Mouse (Mus musculus) E14TG2a.4 (cell line): Measurements from ENCODE around the gene Myh6.

Source experiments
- H3K27me3 ChIP-seq: 2 replicates; pipeline ENCODE4 v1.6.1; 2014; ENCODE audit warnings: low read length, control low read depth; ENCODE audit not compliant: insufficient read depth
- H3K36me3 ChIP-seq: 2 replicates; pipeline ENCODE4 v1.6.1; 2014; ENCODE audit warnings: low read length, control low read depth; ENCODE audit not compliant: insufficient read depth
- H3K4me1 ChIP-seq: replicated peaks from 2 replicates; pipeline ENCODE4 v1.6.1; 2014; ENCODE audit warnings: low read depth, low read length, control low read depth
- H3K4me3 ChIP-seq: replicated peaks from 2 replicates; pipeline ENCODE4 v1.5.1; 2014; ENCODE audit warnings: mild to moderate bottlenecking, low read length
- H3K9me3 ChIP-seq: 2 replicates; pipeline ENCODE4 v1.6.1; 2014; ENCODE audit warnings: low read length, control low read depth
- CTCF ChIP-seq: conservative IDR thresholded peaks from 2 replicates; pipeline ENCODE4 v1.5.1; 2014; ENCODE audit warnings: low read length
- NANOG ChIP-seq: IDR thresholded peaks from 2 replicates; pipeline ENCODE4 v1.6.1; 2014; ENCODE audit warnings: borderline replicate concordance, low read length, mixed read lengths
- POU5F1 ChIP-seq: IDR thresholded peaks from 2 replicates; pipeline ENCODE4 v1.6.1; 2014; ENCODE audit warnings: low read length, borderline replicate concordance

Gene Myh6

GRCm38 (mm10) chr14:54998680-54999079 lies 32.0 kb upstream of the Myh6 start:
- TF ChIP-seq NANOG, result no peak
- no peak for TF ChIP-seq CTCF
- no peak for TF ChIP-seq POU5F1
- no peak overlapping the region for H3K4me3 ChIP-seq
- no peaks in the 10 kb centered on the region for H3K36me3 ChIP-seq
- H3K4me1 ChIP-seq, result peaks cover 32% of the 10 kb centered on the region
- peaks cover 42% of the 10 kb centered on the region for H3K27me3 ChIP-seq
- H3K9me3 ChIP-seq, result no peaks in the 10 kb centered on the region

GRCm38 (mm10) chr14:54997297-54997696 lies 30.6 kb upstream of the Myh6 start:
- no peak for TF ChIP-seq POU5F1
- no peak for TF ChIP-seq CTCF
- no peak for TF ChIP-seq NANOG
- peaks cover 48% of the 10 kb centered on the region for H3K27me3 ChIP-seq
- H3K4me3 ChIP-seq, result no peak overlapping the region
- peaks cover 22% of the 10 kb centered on the region for H3K4me1 ChIP-seq
- H3K9me3 ChIP-seq, result no peaks in the 10 kb centered on the region
- H3K36me3 ChIP-seq, result no peaks in the 10 kb centered on the region

DNA sequence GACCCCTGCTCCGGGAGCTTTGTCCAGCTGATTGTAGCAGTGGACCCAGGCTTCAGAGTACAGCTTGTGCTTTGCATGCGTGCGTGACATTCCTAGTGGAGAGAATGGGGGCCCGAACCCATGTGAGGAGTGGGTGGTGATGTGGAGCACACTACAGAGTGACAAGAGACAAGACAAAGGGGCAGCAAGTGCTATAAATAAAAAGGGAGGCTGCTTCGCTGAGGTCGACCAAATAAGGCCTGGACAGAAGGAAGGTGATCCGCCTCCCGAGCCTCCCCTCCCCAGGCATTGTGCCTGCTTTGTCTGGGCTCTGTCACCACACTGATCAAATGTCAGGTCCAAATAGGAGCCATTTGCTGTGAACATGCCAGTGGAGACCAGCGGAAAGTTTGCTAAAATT lies 30.1 kb upstream of the Myh6 start:
- H3K4me1 ChIP-seq, result peaks cover 19% of the 10 kb centered on the region
- no peak overlapping the region for H3K4me3 ChIP-seq
- TF ChIP-seq CTCF (no peak), POU5F1 (no peak), NANOG (no peak)
- H3K9me3 ChIP-seq, result no peaks in the 10 kb centered on the region
- H3K36me3 ChIP-seq, result no peaks in the 10 kb centered on the region
- peaks cover 53% of the 10 kb centered on the region for H3K27me3 ChIP-seq

DNA sequence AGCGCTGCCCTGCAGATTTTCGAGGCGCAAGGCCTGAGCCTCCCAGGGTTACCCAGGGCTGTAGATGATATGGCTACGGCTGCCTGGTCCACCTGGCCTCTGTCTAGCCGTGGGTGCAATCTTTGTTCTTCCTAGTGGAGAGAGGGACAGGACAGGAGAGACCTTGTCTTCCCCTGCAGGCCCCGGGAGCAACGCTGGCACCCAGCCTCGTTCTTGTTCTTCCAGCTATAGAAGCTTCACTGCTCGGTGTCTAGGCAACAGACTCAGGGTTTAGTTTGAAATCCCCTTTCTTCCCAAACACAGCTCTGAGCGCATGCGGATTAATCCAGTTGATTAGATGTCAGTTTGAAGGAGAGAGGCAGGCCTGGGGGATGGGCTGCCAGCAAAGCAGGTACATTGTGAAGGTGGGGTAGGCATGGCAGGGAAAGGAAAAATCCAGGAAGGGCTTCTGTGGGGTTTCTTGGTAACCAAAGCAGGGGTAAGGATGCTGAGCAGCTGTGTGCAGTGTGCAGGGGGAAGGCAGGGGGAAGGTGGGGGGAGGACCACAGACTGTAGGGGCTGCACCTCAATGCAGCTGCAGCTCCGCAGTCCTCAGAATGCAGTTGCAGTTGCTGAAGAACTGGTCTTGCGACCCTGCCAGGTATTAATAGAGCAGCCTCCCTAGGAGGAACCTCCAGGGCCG lies 28.9 kb upstream of the Myh6 start:
- TF ChIP-seq POU5F1 (no peak), NANOG (no peak), CTCF (no peak)
- no peaks in the 10 kb centered on the region for H3K9me3 ChIP-seq

DNA sequence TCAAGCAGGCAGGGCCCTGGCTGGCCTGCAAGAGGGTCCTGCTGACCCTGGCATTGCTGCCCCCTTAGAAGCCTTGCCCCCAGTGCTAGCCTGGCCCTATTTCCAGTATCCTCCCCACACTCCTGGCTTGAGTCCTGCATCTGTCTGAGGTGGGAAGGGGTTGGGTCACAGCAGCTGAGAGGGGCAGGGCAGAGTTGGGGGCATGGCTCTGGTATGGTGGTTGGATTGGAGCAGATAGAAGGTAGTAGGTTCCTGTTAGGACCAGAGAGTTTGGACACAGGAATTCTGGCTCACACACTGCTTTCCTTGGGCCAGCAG lies 28.1 kb upstream of the Myh6 start:
- no peaks in the 10 kb centered on the region for H3K9me3 ChIP-seq

More for the DNA sequence above, 28.9 kb upstream of the Myh6 start:
- peaks cover 59% of the 10 kb centered on the region for H3K27me3 ChIP-seq
- H3K36me3 ChIP-seq, result no peaks in the 10 kb centered on the region
- no peak overlapping the region for H3K4me3 ChIP-seq
- peaks cover 19% of the 10 kb centered on the region for H3K4me1 ChIP-seq

GRCm38 (mm10) chr14:54994136-54994868 lies 27.6 kb upstream of the Myh6 start, which contains the start of gene Myh7:
Myh7 (minus strand) TSS chr14:54994626.
- TF ChIP-seq NANOG, result no peak
- no peak for TF ChIP-seq CTCF
- no peak for TF ChIP-seq POU5F1
- Histone ChIP-seq H3K9me3 (no peaks in the 10 kb centered on the region), H3K36me3 (no peaks in the 10 kb centered on the region), H3K27me3 (peaks cover 59% of the 10 kb centered on the region), H3K4me3 (no peak within 1 kb of the TSS), H3K4me1 (peaks cover 19% of the 10 kb centered on the region)

More for the DNA sequence above, 28.1 kb upstream of the Myh6 start:
- Histone ChIP-seq H3K27me3 (peaks cover 59% of the 10 kb centered on the region), H3K36me3 (no peaks in the 10 kb centered on the region), H3K4me3 (no peak overlapping the region), H3K4me1 (peaks cover 19% of the 10 kb centered on the region)
- TF ChIP-seq NANOG (no peak), POU5F1 (no peak), CTCF (no peak)

DNA sequence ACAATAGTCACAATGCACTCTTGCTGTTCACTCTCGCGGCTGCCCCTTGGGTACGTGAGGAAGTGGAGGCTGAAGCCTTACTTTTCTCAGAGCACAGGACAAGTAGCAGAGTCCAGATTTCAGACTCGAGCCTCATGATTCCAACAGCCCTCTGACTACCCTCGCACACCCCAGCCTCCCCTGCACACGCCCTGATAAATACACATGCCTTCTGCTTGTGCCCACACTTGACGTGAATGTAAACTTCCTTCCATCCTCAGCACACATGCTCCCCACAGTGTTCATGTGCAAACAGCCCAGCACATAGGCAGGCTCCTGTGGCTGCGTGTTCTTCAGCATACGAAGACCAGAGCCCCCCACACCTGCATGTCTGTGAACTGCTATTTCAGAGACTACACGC lies 26.9 kb upstream of the Myh6 start:
- H3K36me3 ChIP-seq, result no peaks in the 10 kb centered on the region
- H3K27me3 ChIP-seq, result peaks cover 57% of the 10 kb centered on the region
- H3K9me3 ChIP-seq, result no peaks in the 10 kb centered on the region
- H3K4me1 ChIP-seq, result peaks cover 19% of the 10 kb centered on the region
- no peak for TF ChIP-seq CTCF
- no peak for TF ChIP-seq POU5F1
- TF ChIP-seq NANOG, result no peak
- H3K4me3 ChIP-seq, result no peak overlapping the region

- TF ChIP-seq CTCF, result no peak
- no peak for TF ChIP-seq NANOG
- TF ChIP-seq POU5F1, result no peak
- H3K4me3 ChIP-seq, result no peak overlapping the region
- H3K36me3 ChIP-seq, result no peaks in the 10 kb centered on the region
- H3K9me3 ChIP-seq, result no peaks in the 10 kb centered on the region
- H3K4me1 ChIP-seq, result peaks cover 16% of the 10 kb centered on the region
- H3K27me3 ChIP-seq, result peaks cover 48% of the 10 kb centered on the region
These were observed 25.5 kb upstream of the Myh6 start for GRCm38 (mm10) chr14:54992196-54992595.
